Mouse (Mus musculus) neutrophil, adult 59 days (primary cell): ENCODE measurements around the gene Cpa5. TPM values are rescaled to one million over a fixed set of nuclear protein-coding genes. Genes with fewer than 3 reads are reported as not detected.

Source experiments
- total RNA-seq, 2 experiments: library from RNA; stranded (reverse); gene quantifications; 1 replicate in 1 of 2; 2 replicates in 1 of 2; pipeline ENCODE4 v1.2.4; 2023

Gene Cpa5
- not detected for total RNA-seq

GRCm38 (mm10) chr6:30610710-30611109 lies at the start of gene Cpa5:
Gene Cpa5 (plus strand): TSS chr6:30611010.

GRCm38 (mm10) chr6:30568069-30568468 lies 42.7 kb upstream of the Cpa5 start, which contains the start of gene Cpa4:
Gene Cpa4 (plus strand): TSS chr6:30568369.

GRCm38 (mm10) chr6:30638674-30639268 lies 28.0 kb downstream of the Cpa5 start, which contains the start of gene Cpa1:
Gene Cpa1 (plus strand): TSS chr6:30639218.

Other genes starting within 250 kb of the Cpa5 start
- 10 to 100 TPM; 13.9 to 17.9 TPM for gene Zc3hc1, start 220.0 kb upstream of the Cpa5 start, total RNA-seq
- 10 to 100 TPM; 29.0 to 31.3 TPM for gene Klhdc10, start 209.1 kb upstream of the Cpa5 start, total RNA-seq
- gene Tmem209, start 101.2 kb upstream of the Cpa5 start, total RNA-seq: 10 to 100 TPM; 19.8 to 22.4 TPM
- under 1 TPM; 0.44 to 0.93 TPM for gene Ssmem1, start 101.2 kb upstream of the Cpa5 start, total RNA-seq
- gene Cpa2, start 69.4 kb upstream of the Cpa5 start, total RNA-seq: not detected
- not detected for gene Cpa4, start 42.6 kb upstream of the Cpa5 start, total RNA-seq
- gene Cpa1, start 28.2 kb downstream of the Cpa5 start, total RNA-seq: not detected
- gene Cep41, start 82.7 kb downstream of the Cpa5 start, total RNA-seq: 1 to 10 TPM; 1.5 to 3.2 TPM
- not detected for gene Mest, start 112.5 kb downstream of the Cpa5 start, total RNA-seq